Mouse (Mus musculus): ENCODE results near the gene Pip4k2b. TPM values are rescaled to one million over a fixed set of nuclear protein-coding genes. Genes with fewer than 3 reads are reported as not detected.
"Not testable (repeated sequence)": the region's sequence is repeated elsewhere in the genome, so short reads cannot be mapped to it uniquely, and the experiment has no call there.

Gene Pip4k2b
- total RNA-seq (2017) = 22.1 to 35.2 TPM (median 28.7 TPM) in 3 replicates

DNA sequence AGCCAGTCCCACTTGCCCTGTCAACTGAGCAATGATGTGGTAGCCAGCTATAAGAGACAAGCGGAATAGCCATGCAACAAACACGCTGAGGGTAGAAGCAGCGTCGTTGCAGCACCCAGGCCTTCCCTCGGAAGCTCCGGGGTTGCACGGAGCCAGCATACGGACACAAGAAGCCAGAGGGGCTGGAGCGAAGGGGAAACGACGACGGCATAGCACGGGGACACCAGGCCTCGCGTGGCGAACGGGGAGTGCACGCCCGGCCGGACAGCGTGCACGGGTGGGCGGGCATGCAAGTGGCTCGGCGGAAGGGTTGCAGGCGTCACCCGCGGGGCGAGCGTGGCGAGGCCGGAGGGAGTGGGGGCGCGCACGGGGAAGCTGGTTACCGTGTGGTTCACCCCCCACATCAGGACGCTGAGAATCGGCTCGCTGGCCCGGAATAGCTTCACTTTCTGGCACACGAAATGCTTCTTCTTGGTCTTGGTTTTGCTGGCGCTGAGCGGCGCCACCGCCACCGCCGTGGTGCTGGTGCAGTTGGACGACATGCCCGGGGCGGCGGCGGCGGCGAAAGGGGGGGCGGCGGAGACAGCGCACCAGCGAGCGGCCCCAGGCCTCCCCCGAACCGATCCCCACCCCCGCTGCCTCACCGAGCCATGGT, at the start of gene Pip4k2b:
Pip4k2b (minus strand) TSS at position 642 of the 655 bp plus-strand sequence.
- ATAC-seq (replicated peaks; ENCODE audit: insufficient number of reproducible peaks, low FRiP score, low TSS enrichment, poor library complexity, severe bottlenecking) = no peak

DNA sequence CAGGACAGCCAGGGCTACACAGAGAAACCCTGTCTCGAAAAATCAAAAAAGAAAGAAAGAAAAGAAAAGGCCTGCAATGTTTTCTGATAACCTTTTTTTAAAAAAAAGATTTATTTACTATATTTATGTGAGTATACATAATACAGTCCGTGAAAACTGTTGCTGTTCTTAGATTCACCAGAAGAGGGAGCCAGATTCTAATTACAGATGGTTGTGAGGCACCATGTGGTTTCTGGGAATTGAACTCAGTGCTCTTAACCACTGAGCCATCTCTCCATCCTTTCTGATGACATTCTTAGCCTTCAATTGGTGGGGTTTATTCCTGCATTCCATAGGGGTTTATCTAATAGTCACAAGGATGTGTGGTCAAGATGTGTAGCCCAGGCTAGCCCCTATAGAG, 48.7 kb upstream of the Pip4k2b start:
- peak; percentile 66; the same call in 1 of the 2 replicates for ATAC-seq (replicated peaks; ENCODE audit: insufficient number of reproducible peaks, low FRiP score, low TSS enrichment, poor library complexity, severe bottlenecking)

DNA sequence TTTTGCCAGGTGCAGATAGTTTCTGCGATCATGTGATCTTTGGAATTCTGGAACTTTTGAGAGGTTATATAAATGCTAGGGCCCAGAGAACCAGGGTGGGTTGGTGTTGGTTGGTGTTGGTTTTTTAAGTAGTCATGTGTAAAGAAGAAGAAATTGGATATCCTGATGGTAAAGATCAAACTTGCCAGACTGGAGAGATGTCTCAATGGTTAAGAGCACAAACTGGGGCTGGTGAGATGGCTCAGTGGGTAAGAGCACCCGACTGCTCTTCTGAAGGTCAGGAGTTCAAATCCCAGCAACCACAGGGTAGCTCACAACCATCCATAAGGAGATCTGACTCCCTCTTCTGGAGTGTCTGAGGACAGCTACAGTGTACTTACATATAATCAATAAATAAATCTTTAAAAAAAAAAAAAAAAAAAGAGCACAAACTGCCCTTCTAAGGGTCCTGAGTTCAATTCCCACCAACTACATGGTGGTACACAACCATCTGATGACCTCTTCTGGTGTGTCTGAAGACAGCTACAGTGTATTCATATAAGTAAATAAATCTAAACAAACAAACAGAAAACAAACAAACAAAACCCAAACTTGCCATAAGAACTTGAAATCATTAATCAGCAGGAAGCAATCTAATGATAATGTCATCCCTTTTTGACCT, 46.4 kb upstream of the Pip4k2b start:
- ATAC-seq (replicated peaks; ENCODE audit: insufficient number of reproducible peaks, low FRiP score, low TSS enrichment, poor library complexity, severe bottlenecking) = not testable (repeated sequence)

DNA sequence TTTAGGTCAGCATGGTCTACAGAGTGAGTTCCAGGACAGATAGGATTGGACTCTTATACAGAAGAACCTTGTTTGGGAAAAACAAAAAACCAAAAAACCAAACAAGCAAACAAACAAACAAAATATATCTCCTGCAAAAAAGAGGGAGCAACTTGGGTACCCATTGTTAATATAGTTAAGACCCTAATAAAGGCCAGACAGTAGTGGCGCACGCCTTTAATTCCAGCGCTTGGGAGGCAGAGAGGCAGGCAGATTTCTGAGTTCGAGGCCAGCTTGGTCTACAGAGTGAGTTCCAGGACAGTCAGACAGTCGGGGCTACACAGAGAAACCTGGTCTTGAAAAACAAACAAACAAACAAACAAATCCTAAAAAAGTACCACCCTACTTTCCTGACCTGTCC, 45.2 kb upstream of the Pip4k2b start:
- ATAC-seq (replicated peaks; ENCODE audit: insufficient number of reproducible peaks, low FRiP score, low TSS enrichment, poor library complexity, severe bottlenecking) = no peak

DNA sequence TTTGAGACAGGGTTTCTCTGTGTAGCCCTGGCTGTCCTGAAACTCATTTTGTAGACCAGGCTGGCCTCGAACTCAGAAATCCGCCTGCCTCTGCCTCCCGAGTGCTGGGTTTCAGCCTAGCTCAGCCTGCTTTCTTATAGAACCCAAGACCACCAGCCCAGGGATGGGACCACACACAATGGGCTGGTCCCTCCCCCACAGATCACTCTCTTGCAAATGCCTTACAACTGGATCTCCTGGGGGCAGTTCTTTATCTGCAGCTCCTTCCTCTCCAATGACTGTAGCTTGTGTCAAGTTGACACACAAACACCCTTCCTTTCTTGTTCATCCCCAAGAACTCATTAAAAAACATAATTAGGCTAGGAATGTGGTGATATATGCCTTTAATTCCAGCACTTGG, 43.5 kb upstream of the Pip4k2b start:
- ATAC-seq (replicated peaks; ENCODE audit: insufficient number of reproducible peaks, low FRiP score, low TSS enrichment, poor library complexity, severe bottlenecking) = no peak

DNA sequence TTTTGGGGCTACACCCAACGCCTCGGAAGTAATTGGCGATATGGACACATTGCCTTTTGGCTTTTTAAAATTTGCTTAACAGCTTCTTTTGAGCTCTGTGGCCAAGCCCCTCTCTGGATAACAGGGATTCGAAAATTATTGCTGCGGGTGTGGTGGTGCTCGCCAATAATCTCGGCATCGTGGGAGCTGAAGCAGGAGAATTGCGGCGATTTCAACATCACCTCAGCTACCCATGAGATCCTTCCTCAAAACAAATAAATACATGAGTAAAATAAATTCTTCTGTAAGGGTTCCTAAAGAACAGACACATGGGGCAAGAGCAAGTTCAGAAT, 38.0 kb upstream of the Pip4k2b start:
- ATAC-seq (replicated peaks; ENCODE audit: insufficient number of reproducible peaks, low FRiP score, low TSS enrichment, poor library complexity, severe bottlenecking) = no peak

DNA sequence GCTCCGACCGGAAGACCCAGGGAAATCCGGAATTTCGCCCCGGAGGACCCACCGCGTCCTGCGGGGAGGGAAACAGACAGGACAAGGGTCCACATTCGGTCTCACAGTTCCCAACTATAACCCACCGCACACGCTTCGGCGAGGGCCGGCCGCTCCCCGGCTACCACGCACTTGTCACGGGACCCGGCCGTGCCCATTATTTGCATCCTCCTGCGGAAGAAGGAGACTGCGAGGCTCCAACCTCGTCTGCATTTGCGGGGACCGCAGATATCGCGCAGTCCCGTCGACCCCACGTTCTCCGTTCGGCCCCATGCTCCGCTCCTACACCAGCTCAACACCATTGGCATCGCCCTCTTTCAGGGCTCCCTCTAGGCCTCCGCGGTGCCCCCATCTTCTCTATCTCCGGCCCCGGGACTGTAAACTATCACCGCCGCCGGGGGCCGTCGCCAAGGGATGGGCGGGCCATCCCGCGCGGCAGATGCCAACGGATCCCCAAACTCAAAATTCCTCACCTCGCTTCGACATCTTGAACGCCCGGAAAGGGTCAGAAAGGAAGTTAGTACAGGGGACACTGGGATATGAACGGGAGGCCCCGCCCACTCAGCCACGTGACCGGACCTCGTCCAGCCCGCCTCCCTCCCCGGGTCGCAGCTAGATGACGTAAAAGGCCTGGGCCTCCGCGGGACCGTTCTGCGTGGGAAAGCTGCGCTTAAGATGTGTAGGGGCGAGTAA, 37.5 kb upstream of the Pip4k2b start, which contains the start of gene Rpl23:
Rpl23 (minus strand) TSS at position 606 of the 732 bp plus-strand sequence.
- peak; percentile 97 for ATAC-seq (replicated peaks; ENCODE audit: insufficient number of reproducible peaks, low FRiP score, low TSS enrichment, poor library complexity, severe bottlenecking)

DNA sequence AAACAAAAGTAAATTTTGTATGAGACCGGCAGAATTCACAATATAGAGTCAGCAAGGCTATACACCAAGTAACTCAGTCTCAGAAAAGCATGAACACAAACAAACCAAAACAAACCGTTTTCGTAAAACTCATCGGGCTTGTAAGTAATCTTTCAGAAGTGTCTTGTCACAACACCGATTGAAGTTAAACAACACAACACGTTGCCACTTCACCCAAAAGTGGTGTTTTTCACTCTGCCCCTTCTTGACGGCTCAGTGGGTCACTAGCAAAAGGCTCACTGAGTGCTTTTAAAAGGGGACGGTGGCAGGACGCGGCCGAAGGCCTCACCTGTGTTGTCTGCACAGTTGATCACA, 37.0 kb upstream of the Pip4k2b start:
- ATAC-seq (replicated peaks; ENCODE audit: insufficient number of reproducible peaks, low FRiP score, low TSS enrichment, poor library complexity, severe bottlenecking) = no peak

DNA sequence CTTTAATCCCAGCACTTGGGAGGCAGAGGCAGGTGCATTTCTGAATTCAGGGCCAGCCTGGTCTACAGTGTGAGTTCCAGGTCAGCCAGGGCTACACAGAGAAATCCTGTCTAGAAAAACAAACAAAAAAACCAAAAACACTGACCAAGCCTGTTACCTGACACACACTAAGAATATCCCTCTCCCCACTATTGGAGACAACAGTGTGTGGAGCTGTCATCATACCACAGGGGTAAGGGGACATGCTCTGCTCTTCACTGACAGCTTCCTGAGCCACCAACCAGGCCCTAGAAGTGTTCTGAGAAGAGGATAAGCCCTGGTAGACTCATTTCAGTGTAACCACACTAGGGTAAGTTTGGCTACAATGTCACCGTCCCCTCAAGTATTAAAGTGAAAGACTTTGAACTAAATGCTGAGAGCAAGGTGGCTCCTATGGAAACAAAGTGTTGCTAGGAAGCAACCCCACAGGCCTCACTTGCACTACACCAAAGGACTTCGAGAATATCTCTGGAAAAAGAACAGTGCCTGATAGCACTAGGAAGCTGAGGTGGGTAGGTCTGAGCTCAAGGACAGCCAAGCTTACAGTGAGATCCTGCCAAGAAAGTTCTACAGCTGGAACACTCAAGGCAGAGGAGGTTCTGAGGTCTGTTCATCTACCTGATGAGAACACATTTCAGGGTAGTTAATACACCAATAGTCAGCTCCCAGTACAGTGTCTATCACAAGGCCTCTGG, 35.6 kb upstream of the Pip4k2b start:
- ATAC-seq (replicated peaks; ENCODE audit: insufficient number of reproducible peaks, low FRiP score, low TSS enrichment, poor library complexity, severe bottlenecking) = no peak

DNA sequence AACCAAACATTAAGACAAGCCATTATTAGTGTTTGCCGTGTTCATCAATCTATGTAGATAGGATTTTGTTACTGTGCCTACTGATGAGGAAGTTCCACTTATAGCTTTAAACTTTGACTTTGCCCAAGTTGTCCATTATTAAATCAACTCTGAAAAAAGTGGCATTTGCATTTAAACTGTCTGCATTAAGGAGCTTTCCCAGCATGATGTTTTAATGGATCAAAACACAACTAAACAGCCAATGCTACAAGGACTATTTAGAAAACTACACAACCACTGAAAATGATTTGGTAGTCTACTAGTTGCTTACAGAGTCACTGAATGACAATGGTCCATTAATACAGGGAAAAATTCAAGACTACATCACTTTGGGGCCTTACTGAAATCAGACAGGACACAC, 34.4 kb upstream of the Pip4k2b start:
- no peak for ATAC-seq (replicated peaks; ENCODE audit: insufficient number of reproducible peaks, low FRiP score, low TSS enrichment, poor library complexity, severe bottlenecking)

DNA sequence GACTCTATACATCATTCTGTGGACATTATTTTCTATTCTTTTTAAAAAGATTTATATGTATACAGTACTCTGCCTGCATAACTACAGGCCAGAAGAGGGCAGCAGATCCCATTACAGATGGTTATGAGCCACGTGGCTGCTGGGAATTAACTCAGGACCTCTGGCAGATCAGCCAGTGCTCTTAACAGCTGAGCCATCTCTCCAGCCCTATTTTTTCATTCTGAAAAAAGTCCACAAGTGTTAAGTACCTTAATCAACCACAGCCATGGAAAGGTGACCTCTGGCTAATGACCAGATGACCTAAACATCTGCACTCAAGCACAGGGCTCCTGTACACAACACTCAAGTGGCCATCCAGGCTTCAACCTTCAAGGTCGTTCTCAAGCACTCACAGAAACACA, 32.6 kb upstream of the Pip4k2b start:
- ATAC-seq (replicated peaks; ENCODE audit: insufficient number of reproducible peaks, low FRiP score, low TSS enrichment, poor library complexity, severe bottlenecking) = no peak

DNA sequence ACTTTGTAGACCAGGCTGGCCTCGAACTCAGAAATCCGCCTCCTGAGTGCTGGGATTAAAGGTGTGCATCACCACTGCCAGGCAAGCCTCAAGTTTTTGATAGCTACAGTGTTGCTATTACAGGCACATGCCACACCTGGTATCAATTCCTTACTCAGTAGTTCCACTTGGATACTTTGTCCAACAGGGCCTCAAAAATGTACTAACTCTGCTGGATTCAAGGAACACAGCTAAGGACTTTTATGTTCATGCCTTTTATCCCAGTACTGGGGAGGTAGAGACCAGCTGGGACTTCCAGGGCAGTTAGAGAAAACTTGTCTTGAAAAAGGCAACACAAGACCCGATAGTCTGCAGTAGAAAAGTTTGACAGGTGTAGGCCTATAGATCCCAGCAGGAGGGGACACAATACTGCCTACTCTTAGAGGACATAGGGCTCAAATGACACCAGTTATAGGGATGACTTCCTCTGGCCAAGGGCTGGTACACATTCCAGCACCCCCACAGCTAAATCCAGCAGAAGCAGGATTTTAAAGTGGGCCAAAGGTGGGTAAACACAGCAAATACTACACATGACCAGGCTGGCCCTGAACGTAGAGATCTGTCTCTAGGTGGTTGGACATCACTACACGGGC, 32.1 kb upstream of the Pip4k2b start:
- ATAC-seq (replicated peaks; ENCODE audit: insufficient number of reproducible peaks, low FRiP score, low TSS enrichment, poor library complexity, severe bottlenecking) = no peak

DNA sequence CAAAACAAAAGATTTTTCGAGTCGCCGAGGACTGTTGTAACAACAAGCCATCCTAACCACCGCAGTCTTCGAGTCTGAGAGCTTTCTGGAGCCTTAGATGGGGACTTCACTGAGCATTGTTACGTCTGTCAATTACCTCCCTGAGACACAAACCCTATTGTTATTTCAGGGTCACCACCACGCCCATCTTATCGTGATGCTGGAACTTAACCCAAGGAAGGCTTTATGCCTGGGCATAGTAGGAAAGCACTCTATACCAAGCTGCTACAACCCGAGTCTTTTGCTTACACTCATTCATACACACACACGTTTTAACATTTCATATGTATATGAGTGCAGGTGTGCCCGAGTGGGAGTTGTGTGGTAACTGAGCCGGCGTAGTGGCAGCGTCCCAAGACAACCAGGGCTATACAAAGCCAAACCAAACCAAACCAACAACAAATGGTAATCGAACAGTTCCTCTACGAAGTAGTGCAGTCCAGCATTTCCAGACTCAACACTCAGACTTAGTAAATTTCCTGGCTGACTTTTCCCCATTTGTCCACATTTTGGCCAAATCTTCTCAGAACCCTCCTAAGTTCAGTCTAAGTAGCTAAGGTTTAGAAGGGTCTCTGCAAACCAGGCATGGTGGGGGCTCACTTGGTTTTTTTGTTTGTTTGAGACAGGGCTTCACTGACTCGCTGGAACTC, 31.4 kb upstream of the Pip4k2b start, which contains the start of gene 1700001P01Rik:
1700001P01Rik (minus strand) TSS at position 111 of the 689 bp plus-strand sequence.
- no peak for ATAC-seq (replicated peaks; ENCODE audit: insufficient number of reproducible peaks, low FRiP score, low TSS enrichment, poor library complexity, severe bottlenecking)

DNA sequence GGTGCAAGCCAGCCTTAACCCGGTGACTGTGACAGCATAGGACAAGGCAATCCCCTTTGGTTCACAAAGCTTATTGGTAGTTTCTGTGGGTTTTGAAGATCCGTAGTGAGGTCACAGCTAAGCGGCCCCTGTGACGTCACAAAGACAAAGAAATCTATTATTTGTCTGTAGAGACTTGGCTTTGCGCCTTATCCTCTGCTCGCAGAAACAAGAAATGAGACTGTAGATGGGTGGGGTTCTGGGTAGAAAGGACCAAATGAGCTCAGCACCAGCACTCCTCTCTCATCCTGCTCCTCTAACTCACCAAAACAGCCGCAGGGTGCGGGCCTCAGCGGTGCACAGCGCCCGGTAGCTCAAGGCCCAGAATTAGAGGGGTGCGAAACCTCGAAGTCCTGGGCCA, 30.7 kb upstream of the Pip4k2b start:
- no peak for ATAC-seq (replicated peaks; ENCODE audit: insufficient number of reproducible peaks, low FRiP score, low TSS enrichment, poor library complexity, severe bottlenecking)

DNA sequence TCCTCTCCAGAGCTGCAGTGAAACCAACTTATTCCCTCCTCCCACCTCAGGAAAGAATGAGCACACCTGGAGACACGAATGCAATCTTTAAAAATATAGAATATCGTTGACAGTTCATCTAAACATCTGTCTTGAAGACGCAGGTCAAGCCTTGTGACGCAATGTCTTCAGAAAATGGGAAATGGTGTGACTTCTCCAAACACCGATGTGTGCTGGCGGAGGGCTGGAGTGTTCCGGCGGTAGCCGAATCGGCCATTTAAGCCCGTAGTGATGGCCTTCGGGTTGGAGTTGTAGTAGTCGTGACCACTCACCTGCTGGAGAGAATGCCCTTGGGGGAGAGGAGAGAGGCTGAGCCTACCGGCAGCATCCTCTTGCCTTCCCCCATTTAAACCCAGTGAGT, 26.9 kb upstream of the Pip4k2b start:
- peak; percentile 56 for ATAC-seq (replicated peaks; ENCODE audit: insufficient number of reproducible peaks, low FRiP score, low TSS enrichment, poor library complexity, severe bottlenecking)

DNA sequence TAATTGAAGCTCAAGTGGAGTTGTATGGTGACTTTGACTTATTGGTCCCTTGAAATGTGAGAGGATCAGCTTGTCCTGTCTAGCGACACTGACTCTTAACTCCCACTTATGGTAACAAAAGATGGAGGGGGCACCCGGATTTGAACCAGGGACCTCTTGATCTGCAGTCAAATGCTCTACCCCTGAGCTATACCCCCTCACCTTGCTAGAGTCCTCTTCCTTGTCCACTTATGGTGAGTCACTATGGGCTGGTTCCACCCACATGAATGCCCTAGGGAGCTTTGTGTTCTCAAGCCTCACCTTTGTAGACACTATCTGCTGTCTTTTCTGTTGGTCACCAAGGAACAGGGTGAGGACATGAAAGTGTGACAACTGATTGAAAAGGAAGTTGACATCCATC, 25.2 kb upstream of the Pip4k2b start:
- no peak for ATAC-seq (replicated peaks; ENCODE audit: insufficient number of reproducible peaks, low FRiP score, low TSS enrichment, poor library complexity, severe bottlenecking)

DNA sequence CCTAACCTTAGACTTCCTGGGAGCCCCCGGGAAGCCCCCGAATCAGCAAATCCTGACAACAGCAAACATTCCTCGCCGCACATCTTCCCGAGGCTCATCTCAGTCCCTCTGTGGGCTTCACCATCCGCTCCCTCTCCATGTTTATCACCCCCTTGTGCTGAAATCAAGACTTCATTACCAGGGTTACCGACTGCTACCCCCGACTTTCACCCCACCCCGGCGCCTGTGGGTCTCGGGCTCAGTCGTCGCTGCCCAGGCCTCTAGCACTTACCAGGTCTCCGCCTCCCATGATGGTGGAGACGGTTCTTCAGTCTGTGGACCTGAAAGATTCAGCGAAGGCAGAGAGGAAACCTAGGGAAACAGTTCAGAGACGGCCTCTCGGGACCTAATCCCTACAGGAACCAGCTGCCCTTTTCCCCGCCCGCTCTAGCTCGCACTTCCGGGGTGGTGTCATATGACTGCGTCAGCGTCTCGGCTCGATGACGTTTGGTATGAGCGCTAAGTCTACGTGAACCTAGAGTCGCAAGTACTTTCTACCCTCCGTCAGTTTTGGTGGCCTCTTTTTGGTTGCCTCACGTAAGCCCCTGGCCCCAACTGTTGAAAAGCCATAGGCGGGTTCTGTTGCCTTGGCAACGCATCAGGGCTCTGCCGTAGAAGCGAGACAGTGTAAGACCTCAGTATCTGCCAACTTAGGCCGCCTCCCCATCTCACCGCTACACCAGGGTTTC, 21.8 kb upstream of the Pip4k2b start, which contains the start of gene Cwc25:
Cwc25 (minus strand) TSS at position 403 of the 728 bp plus-strand sequence.
- peak; percentile 98 for ATAC-seq (replicated peaks; ENCODE audit: insufficient number of reproducible peaks, low FRiP score, low TSS enrichment, poor library complexity, severe bottlenecking)

DNA sequence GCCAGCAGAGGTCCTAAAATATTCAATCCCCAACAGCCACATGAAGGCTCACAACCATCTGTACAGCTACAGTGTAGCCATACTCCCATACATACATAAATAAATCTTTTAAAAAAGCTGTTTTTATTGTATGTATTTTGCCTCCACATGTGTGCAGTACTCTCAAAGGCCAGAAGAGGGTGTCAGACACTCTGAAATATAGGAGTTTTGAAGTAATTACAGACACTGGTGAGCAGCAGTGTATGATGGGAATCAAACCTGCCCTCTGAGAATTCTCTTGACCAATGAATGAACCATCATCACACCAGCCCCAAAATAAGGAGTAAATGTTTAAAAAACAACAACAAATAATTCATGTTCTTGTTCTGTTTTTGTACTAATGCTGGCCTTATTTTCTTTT, 17.1 kb upstream of the Pip4k2b start:
- ATAC-seq (replicated peaks; ENCODE audit: insufficient number of reproducible peaks, low FRiP score, low TSS enrichment, poor library complexity, severe bottlenecking) = no peak

Data from monocyte, adult 5-6 weeks (primary cell).